Mouse (Mus musculus): ENCODE measurements around the gene Sytl2. TPM values are rescaled to one million over a fixed set of nuclear protein-coding genes. Genes with fewer than 3 reads are reported as not detected.

Sytl2 gene
- polyA plus RNA-seq, 1 experiment from 2014 or later: 0.42 TPM

DNA sequence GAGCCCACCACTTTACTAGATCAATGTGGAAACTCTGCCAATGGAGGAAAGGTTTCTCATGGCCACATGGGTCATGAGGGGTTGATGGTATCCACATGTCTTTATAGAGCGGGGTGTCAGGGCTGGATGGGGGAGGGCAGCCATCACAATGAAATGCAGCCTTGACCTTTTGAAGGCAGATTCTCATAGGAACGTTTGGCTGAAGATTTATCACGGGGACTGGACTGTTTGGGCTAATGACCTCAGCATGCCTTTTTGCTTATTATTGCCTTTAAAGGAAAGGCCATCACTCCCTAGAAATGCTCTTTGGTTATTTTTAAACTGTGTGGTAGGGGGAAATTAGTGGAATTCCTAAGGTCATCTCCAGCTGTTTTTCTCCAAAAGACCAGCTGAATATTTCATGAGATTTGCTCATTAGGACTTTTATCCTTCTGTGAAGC lies 33.7 kb downstream of the Sytl2 start:
- DNase-seq (no peak), ATAC-seq (no peak)
- no peaks in the 10 kb centered on the region for H3K36me3 ChIP-seq (replicated peaks; ENCODE audit: insufficient read depth, low read length)
- H3K4me1 ChIP-seq (ENCODE audit: insufficient read depth): no peaks in the 10 kb centered on the region
- no peaks in the 10 kb centered on the region for H3K9me3 ChIP-seq (ENCODE audit: low read length)
- H3K27me3 ChIP-seq (ENCODE audit: insufficient read depth, low read length): no peaks in the 10 kb centered on the region
- TF ChIP-seq CTCF (IDR thresholded peaks at IDR 0.05; ENCODE audit: low read depth) (no peak), EP300 (IDR thresholded peaks at IDR 0.05; ENCODE audit: low read depth) (no peak)
- WGBS (ENCODE audit: insufficient replicate concordance): 59% methylated on average over 3 of the region's 3 CpGs
- H3K4me3 ChIP-seq (ENCODE audit: low read depth, low read length): no peak overlapping the region
- no peak overlapping the region for H3K9ac ChIP-seq (replicated peaks)
- H3K27ac ChIP-seq (ENCODE audit: low read depth): no peak overlapping the region
- H3K4me2 ChIP-seq (ENCODE audit: low read depth, low read length): no peak overlapping the region

DNA sequence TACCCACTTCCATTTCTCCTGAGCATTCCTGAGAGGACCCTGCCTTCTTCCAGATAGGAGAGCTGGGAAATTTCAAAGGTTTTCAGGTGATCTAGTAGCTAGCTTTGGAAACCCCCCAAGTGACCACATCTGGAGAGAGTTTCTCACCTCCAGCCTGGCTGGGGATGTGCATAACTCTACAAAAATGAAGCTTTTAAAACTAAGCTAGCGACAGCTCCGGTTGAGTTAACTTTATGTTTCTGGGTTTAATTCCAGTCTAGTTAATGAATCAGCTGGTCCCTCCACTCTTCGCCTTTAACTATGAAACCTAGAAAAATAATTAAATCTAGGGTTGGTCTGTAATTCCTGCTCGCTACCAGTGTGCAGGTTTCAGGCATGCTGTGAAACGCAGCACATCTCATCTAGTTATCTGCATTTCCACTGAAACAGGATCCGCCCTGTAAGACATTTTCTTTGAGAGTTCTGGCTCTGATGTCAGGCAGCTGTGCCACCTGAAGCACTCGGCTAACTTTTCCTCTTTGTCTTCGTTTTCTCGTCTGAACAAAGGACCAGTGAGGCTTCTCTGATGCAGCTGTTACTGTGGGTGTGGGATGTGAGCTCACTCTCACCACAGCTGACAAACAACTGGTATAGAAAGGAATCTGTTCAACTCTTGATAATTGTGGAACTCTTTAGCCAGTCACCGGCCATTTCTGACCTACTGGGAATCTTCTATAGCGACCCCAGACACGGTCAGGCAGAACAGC lies 39.3 kb downstream of the Sytl2 start:
- Histone ChIP-seq H3K27me3 (ENCODE audit: insufficient read depth, low read length) (no peaks in the 10 kb centered on the region), H3K36me3 (replicated peaks; ENCODE audit: insufficient read depth, low read length) (no peaks in the 10 kb centered on the region), H3K9ac (replicated peaks) (no peak overlapping the region), H3K27ac (ENCODE audit: low read depth) (no peak overlapping the region), H3K4me2 (ENCODE audit: low read depth, low read length) (no peak overlapping the region), H3K4me1 (ENCODE audit: insufficient read depth) (no peaks in the 10 kb centered on the region), H3K4me3 (ENCODE audit: low read depth, low read length) (no peak overlapping the region), H3K9me3 (ENCODE audit: low read length) (no peaks in the 10 kb centered on the region)
- 72% methylated on average over 12 of the region's 12 CpGs for WGBS (ENCODE audit: insufficient replicate concordance)
- ATAC-seq (no peak), DNase-seq (no peak)
- TF ChIP-seq EP300 (IDR thresholded peaks at IDR 0.05; ENCODE audit: low read depth) (no peak), CTCF (IDR thresholded peaks at IDR 0.05; ENCODE audit: low read depth) (no peak)

DNA sequence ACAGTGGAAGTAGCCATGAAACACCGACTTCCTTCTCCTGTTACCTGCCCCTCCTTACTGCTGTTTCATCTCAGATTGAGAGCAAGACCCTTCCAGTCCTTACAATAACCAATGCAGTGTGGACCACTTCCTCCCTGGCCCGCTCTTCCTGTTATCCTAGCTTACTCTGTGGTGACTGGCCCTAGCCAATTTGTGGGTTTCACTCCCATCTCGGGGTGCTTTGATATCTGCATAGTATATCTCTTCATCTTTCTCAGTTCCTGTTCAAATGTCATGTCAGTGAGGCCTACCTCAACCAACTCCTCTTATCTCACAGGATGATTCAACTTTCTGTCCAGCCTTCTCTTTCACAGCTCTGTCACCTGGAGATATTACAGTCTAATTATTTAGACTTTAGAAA lies 42.9 kb downstream of the Sytl2 start:
- H3K4me2 ChIP-seq (ENCODE audit: low read depth, low read length): no peak overlapping the region
- no peaks in the 10 kb centered on the region for H3K4me1 ChIP-seq (ENCODE audit: insufficient read depth)
- H3K4me3 ChIP-seq (ENCODE audit: low read depth, low read length): no peak overlapping the region
- H3K27ac ChIP-seq (ENCODE audit: low read depth): no peak overlapping the region
- H3K9me3 ChIP-seq (ENCODE audit: low read length): no peaks in the 10 kb centered on the region
- DNase-seq (no peak), ATAC-seq (no peak)
- no peaks in the 10 kb centered on the region for H3K27me3 ChIP-seq (ENCODE audit: insufficient read depth, low read length)
- TF ChIP-seq EP300 (IDR thresholded peaks at IDR 0.05; ENCODE audit: low read depth): no peak
- no peak for TF ChIP-seq CTCF (IDR thresholded peaks at IDR 0.05; ENCODE audit: low read depth)
- WGBS (ENCODE audit: insufficient replicate concordance): 58% methylated on average over 3 of the region's 3 CpGs
- H3K9ac ChIP-seq (replicated peaks): no peak overlapping the region
- H3K36me3 ChIP-seq (replicated peaks; ENCODE audit: insufficient read depth, low read length): no peaks in the 10 kb centered on the region

DNA sequence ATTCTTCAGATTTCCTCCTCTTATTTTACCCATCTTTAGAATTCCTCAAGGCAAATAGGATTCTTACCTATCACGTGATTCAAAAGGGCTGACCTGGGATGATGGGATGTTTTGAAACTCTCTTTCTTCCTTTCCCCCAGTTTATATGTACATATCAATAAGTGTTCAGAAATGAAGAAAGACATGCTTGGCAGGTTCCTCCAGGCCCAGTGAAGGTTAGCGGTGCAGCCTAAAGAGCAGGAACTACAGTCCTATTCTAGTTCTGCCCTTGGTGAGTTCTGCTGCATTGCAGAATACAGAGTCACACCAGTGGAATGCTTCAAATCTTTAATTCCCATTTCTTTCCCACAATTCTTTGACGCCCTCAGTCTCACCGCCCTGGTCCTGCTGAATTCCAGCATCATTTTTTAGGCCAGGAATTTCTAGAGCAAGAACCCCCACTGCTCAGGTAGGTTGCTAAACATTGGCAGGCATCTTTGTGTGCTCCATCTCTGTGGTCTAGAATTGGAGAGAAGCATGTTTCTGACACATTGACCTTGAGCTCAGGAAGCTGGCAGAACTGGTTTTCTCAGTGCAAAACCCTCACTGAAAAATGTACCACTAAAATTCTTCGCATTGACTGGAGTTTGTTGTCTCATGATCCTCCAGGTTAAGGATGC lies 45.9 kb downstream of the Sytl2 start:
- H3K27ac ChIP-seq (ENCODE audit: low read depth): no peak overlapping the region
- 78% methylated on average over 5 of the region's 5 CpGs for WGBS (ENCODE audit: insufficient replicate concordance)
- no peak for ATAC-seq
- H3K4me1 ChIP-seq (ENCODE audit: insufficient read depth): no peaks in the 10 kb centered on the region
- DNase-seq: no peak
- TF ChIP-seq EP300 (IDR thresholded peaks at IDR 0.05; ENCODE audit: low read depth) (no peak), CTCF (IDR thresholded peaks at IDR 0.05; ENCODE audit: low read depth) (no peak)
- H3K9me3 ChIP-seq (ENCODE audit: low read length): no peaks in the 10 kb centered on the region
- H3K4me2 ChIP-seq (ENCODE audit: low read depth, low read length): no peak overlapping the region
- H3K27me3 ChIP-seq (ENCODE audit: insufficient read depth, low read length): no peaks in the 10 kb centered on the region
- H3K36me3 ChIP-seq (replicated peaks; ENCODE audit: insufficient read depth, low read length): no peaks in the 10 kb centered on the region
- no peak overlapping the region for H3K4me3 ChIP-seq (ENCODE audit: low read depth, low read length)
- no peak overlapping the region for H3K9ac ChIP-seq (replicated peaks)

DNA sequence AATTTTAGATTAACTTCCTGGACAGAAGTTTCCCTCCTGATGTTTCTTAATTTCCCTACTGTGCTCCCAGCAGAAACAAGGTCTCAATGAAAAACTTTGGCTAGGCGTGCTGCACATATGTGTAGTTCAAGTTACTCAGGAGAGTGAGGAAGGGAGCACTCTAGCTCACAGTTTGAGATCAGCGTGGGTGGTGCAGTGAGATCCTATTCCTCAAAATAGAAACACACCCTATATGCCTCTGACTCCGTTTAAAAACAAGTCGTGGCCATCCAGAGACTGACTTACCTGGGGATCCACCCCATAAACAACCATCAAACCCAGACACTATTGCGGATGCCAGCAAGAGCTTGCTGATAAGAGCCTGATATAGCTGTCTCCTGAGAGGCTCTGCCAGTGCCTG lies 47.0 kb downstream of the Sytl2 start:
- DNase-seq: no peak
- 43% methylated on average over 5 of the region's 5 CpGs for WGBS (ENCODE audit: insufficient replicate concordance)

DNA sequence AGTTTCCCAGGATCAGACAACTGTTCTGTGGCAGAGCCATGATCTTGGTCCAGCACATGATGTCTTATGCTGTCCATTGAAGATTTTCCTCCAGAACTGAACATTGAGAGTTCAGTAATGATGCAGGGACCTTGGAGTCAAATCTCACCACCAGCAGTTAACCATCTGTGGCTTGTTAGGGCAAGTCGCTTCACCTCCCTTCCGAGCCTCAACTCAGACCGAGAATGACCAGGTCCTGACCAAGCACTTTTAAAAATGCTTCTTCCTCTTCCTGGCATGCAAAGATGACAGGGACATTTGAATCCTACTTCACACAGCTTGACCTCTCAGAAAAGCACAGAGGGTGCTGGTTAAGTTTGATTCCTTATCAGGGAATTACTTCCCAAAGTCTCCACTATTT lies 50.1 kb downstream of the Sytl2 start:
- no peak for DNase-seq
- no peaks in the 10 kb centered on the region for H3K4me1 ChIP-seq (ENCODE audit: insufficient read depth)
- no peaks in the 10 kb centered on the region for H3K36me3 ChIP-seq (replicated peaks; ENCODE audit: insufficient read depth, low read length)
- no peaks in the 10 kb centered on the region for H3K9me3 ChIP-seq (ENCODE audit: low read length)
- no peak for ATAC-seq
- no peak overlapping the region for H3K4me2 ChIP-seq (ENCODE audit: low read depth, low read length)
- WGBS (ENCODE audit: insufficient replicate concordance): 46% methylated on average over 3 of the region's 3 CpGs
- H3K27me3 ChIP-seq (ENCODE audit: insufficient read depth, low read length): no peaks in the 10 kb centered on the region
- no peak overlapping the region for H3K27ac ChIP-seq (ENCODE audit: low read depth)
- TF ChIP-seq CTCF (IDR thresholded peaks at IDR 0.05; ENCODE audit: low read depth) (no peak), EP300 (IDR thresholded peaks at IDR 0.05; ENCODE audit: low read depth) (no peak)
- H3K9ac ChIP-seq (replicated peaks): no peak overlapping the region
- H3K4me3 ChIP-seq (ENCODE audit: low read depth, low read length): no peak overlapping the region

More for the DNA sequence above, 47.0 kb downstream of the Sytl2 start:
- TF ChIP-seq EP300 (IDR thresholded peaks at IDR 0.05; ENCODE audit: low read depth): no peak
- Histone ChIP-seq H3K4me1 (ENCODE audit: insufficient read depth) (no peaks in the 10 kb centered on the region), H3K36me3 (replicated peaks; ENCODE audit: insufficient read depth, low read length) (no peaks in the 10 kb centered on the region), H3K27me3 (ENCODE audit: insufficient read depth, low read length) (no peaks in the 10 kb centered on the region), H3K9me3 (ENCODE audit: low read length) (no peaks in the 10 kb centered on the region), H3K9ac (replicated peaks) (no peak overlapping the region), H3K27ac (ENCODE audit: low read depth) (no peak overlapping the region), H3K4me2 (ENCODE audit: low read depth, low read length) (no peak overlapping the region), H3K4me3 (ENCODE audit: low read depth, low read length) (no peak overlapping the region)
- ATAC-seq: no peak
